Mouse (Mus musculus) lung, embryonic 15.5 days (tissue): ENCODE results near the gene Uox. TPM values are rescaled to one million over a fixed set of nuclear protein-coding genes. Genes with fewer than 3 reads are reported as not detected.

Experiments used
- ATAC-seq: fragments of 200-750 bp; cut with Nextera tagmentation; 2 replicates; pipeline ENCODE4 v1.8.0; 2017; ENCODE audit warnings: moderate number of reproducible peaks, borderline replicate concordance; ENCODE audit not compliant: low FRiP score, low TSS enrichment; ENCODE audit errors: extremely low read depth
- H3K27ac ChIP-seq: fragments of 300-500 bp; sonication (generic); 2 replicates; pipeline ENCODE4 v1.5.1; 2015; ENCODE audit warnings: moderate library complexity, mild to moderate bottlenecking, inconsistent platforms
- H3K27me3 ChIP-seq: fragments of 300-500 bp; sonication (generic); 2 replicates; pipeline ENCODE4 v1.6.1; 2015; ENCODE audit warnings: inconsistent platforms
- H3K36me3 ChIP-seq: fragments of 300-500 bp; sonication (generic); 2 replicates; pipeline ENCODE4 v1.6.1; 2015; ENCODE audit warnings: inconsistent platforms
- H3K4me1 ChIP-seq: fragments of 300-500 bp; sonication (generic); 2 replicates; pipeline ENCODE4 v1.6.1; 2015; ENCODE audit warnings: inconsistent platforms
- H3K4me2 ChIP-seq: fragments of 300-500 bp; sonication (generic); 2 replicates; pipeline ENCODE4 v1.6.1; 2015; ENCODE audit warnings: inconsistent platforms, mild to moderate bottlenecking, moderate library complexity
- H3K4me3 ChIP-seq: fragments of 300-500 bp; sonication (generic); 2 replicates; pipeline ENCODE4 v1.5.1; 2015; ENCODE audit warnings: mild to moderate bottlenecking, inconsistent platforms
- H3K9ac ChIP-seq: fragments of 300-500 bp; sonication (generic); 2 replicates; pipeline ENCODE4 v1.6.1; 2015; ENCODE audit warnings: inconsistent platforms
- H3K9me3 ChIP-seq: fragments of 300-500 bp; sonication (generic); 2 replicates; pipeline ENCODE4 v1.6.1; 2016; ENCODE audit warnings: inconsistent platforms
- WGBS: fragments of 180-500 bp; shearing (Covaris S2); methylation state at CpG from one replicate; pipeline ENCODE4 v1.1.7; 2015; 5-methylcytosine and 5-hydroxymethylcytosine counted together
- polyA plus RNA-seq: library from polyadenylated mRNA; unstranded; fragments of >200 nt; fragmentation: Nextera tagmentation; extraction: Ambion mirVana; gene quantifications from 2 replicates; pipeline ENCODE4 v1.2.1, GENCODE M21; 2015

Uox gene
- polyA plus RNA-seq, 1 experiment from 2014 or later, result 0.12 TPM

DNA sequence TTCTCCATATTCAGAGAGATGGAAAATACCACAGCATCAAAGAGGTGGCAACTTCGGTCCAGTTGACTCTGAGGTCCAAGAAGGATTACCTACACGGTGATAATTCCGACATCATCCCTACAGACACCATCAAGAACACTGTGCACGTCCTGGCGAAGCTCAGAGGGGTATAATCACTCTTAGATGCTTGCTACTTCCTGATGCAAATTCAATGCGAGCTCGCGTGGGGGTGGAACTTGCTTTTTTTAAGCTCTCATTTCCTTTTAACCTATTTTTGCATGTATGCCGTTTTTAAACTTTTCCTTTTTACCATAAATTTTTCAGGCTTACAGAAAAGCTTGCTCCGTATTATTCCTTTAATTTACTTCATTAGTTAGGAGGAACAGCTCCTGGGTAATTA is 40.1 kb downstream of the Uox start:
- 75% methylated on average over 10 of the region's 10 CpGs for WGBS
- Histone ChIP-seq H3K36me3 (no peaks in the 10 kb centered on the region), H3K9me3 (no peaks in the 10 kb centered on the region), H3K4me2 (no peak overlapping the region), H3K4me3 (no peak overlapping the region), H3K27ac (no peak overlapping the region), H3K9ac (no peak overlapping the region), H3K4me1 (no peaks in the 10 kb centered on the region), H3K27me3 (no peaks in the 10 kb centered on the region)
- no peak for ATAC-seq

DNA sequence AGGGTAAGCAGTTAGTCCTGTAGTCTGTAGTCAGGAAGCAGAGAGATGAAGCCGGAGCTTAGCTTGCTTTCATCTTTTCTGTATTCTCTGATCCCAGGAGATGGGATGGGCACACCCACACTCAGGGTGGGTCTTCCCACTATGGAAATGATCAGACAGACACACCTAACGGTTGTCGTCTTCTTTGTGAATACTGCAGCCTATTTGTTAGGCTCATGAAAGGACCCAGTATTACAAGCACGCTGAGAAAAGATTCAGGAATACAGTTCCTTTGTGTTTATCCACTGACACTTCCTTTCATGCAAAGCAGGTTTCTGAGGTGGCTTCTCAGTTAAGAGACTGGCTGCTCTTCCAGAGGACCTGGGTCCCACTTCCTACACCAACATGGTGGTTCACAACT is 41.0 kb downstream of the Uox start:
- Histone ChIP-seq H3K27ac (no peak overlapping the region), H3K36me3 (no peaks in the 10 kb centered on the region), H3K9me3 (no peaks in the 10 kb centered on the region), H3K4me3 (no peak overlapping the region), H3K27me3 (no peaks in the 10 kb centered on the region), H3K9ac (no peak overlapping the region), H3K4me2 (no peak overlapping the region), H3K4me1 (no peaks in the 10 kb centered on the region)
- 88% methylated on average over 4 of the region's 4 CpGs for WGBS
- no peak for ATAC-seq

DNA sequence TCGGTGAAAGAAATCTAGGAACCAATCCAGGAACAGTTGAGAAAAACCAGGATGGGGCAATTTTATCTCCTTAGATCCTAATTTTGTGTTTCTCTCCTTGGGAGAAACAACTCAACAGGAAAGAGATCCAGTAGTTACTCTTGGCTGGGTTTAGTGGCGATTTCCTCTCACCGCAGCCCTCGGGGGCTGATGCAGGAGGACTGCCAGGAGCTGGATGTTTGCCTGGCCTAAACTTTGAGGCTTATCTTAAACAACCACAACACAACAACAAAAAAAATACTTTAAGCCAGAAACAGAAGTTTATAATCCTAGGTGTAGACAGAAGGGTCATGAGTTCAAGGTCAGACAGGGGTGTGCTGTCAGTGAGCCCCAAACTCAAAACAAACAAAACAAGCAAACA is 41.6 kb downstream of the Uox start:
- Histone ChIP-seq H3K36me3 (no peaks in the 10 kb centered on the region), H3K4me3 (no peak overlapping the region), H3K27me3 (no peaks in the 10 kb centered on the region), H3K27ac (no peak overlapping the region), H3K4me1 (no peaks in the 10 kb centered on the region), H3K9ac (no peak overlapping the region), H3K4me2 (no peak overlapping the region), H3K9me3 (no peaks in the 10 kb centered on the region)
- WGBS, result 43% methylated on average over 4 of the region's 4 CpGs
- no peak for ATAC-seq

GRCm38 (mm10) chr3:146615496-146615895 is 45.3 kb downstream of the Uox start, which contains the start of gene Dnase2b:
Gene Dnase2b (minus strand): TSS chr3:146615596.
- Histone ChIP-seq H3K4me1 (no peaks in the 10 kb centered on the region), H3K36me3 (no peaks in the 10 kb centered on the region), H3K4me2 (no peak within 1 kb of the TSS), H3K9ac (no peak within 1 kb of the TSS), H3K27ac (no peak within 1 kb of the TSS), H3K9me3 (no peaks in the 10 kb centered on the region), H3K4me3 (no peak within 1 kb of the TSS), H3K27me3 (no peaks in the 10 kb centered on the region)
- ATAC-seq, result no peak
- 88% methylated on average over 4 of the region's 4 CpGs for WGBS

DNA sequence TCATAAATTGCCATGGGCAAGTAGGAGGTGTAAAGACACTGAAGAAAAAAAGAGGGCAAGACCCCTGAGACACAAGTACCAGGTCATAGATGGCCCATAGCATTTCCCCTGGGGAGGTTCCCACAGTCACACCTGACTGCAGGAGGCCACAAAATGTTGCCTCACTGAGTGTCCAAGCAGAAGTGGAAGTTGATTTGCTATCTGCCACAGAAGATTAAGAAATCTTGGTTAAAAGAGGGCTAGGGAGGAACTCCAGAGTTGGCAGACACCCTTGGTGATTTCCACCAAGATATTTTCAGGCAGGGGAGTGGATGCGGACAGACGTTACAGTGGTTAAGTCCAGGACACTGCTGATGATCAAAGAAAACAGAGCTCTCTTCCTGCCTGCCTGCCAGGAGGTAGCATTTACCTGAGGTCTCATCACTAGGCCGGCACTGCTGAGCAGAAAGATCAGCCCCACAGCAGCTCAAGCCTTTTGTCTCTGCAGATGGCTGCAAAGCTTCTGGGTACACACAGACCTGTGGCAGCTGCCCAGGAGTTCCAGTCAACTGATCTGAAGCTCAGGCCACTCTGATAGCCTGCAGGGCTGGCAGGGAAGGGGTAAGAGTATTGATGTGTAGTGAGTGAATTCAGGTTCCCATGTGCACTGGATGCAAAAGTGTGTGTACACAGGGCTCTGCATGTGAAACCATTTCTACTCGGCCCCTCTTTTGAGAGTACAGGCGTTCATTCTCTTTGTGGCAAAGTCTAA is 46.5 kb downstream of the Uox start:
- H3K9me3 ChIP-seq, result no peaks in the 10 kb centered on the region
- 68% methylated on average over 5 of the region's 5 CpGs for WGBS
- no peak for ATAC-seq

DNA sequence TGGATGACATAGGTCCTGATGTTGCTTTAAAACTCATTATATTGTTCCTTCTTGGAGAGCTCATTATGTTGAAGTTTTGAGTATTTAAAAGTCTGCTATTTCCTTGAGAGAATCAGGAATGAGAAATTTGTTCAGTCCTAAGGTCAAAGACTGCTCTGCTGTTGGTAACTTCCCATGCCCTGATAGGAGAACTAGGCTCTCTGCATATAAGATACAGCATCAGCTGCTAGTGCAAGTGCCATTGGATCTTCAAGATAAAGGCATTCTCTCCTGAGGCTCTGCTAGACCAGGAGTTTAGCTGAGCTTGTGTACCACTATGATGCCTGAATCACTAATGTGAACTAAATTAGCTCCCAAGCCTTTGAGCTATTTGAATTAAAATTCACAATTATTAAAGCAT is 47.7 kb downstream of the Uox start:
- H3K4me2 ChIP-seq, result no peak overlapping the region
- no peak overlapping the region for H3K4me3 ChIP-seq
- H3K9ac ChIP-seq, result no peak overlapping the region
- ATAC-seq, result no peak
- H3K9me3 ChIP-seq, result no peaks in the 10 kb centered on the region
- H3K36me3 ChIP-seq, result no peaks in the 10 kb centered on the region
- no peaks in the 10 kb centered on the region for H3K4me1 ChIP-seq
- no peak overlapping the region for H3K27ac ChIP-seq
- H3K27me3 ChIP-seq, result no peaks in the 10 kb centered on the region

More for the DNA sequence above, 46.5 kb downstream of the Uox start:
- Histone ChIP-seq H3K36me3 (no peaks in the 10 kb centered on the region), H3K4me3 (no peak overlapping the region), H3K4me2 (no peak overlapping the region), H3K9ac (no peak overlapping the region), H3K27me3 (no peaks in the 10 kb centered on the region), H3K27ac (no peak overlapping the region), H3K4me1 (no peaks in the 10 kb centered on the region)

DNA sequence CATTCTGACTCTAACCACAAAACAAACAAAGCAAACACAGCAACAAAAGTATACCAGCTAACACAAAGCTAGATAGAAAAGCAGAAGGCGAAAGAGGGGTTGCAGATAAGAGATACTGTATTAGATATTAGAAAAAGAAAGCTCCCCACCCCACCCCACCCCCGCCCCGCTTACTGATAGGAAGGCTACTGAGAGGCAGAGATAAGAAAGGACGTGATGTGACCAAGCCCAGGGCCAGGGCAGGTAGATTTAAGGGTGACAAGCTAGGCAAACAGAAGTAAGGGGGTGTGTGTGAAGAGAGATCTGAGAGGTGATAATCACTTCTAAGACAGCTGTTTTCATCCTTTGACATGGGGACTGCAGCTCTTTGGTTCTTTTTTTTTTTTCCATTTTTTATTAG is 48.1 kb downstream of the Uox start:
- H3K4me2 ChIP-seq, result no peak overlapping the region
- no peaks in the 10 kb centered on the region for H3K36me3 ChIP-seq
- H3K4me3 ChIP-seq, result no peak overlapping the region
- no peaks in the 10 kb centered on the region for H3K4me1 ChIP-seq
- WGBS, result 51% methylated on average over 4 of the region's 4 CpGs
- no peaks in the 10 kb centered on the region for H3K9me3 ChIP-seq
- no peak overlapping the region for H3K27ac ChIP-seq
- no peaks in the 10 kb centered on the region for H3K27me3 ChIP-seq
- H3K9ac ChIP-seq, result no peak overlapping the region
- no peak for ATAC-seq

DNA sequence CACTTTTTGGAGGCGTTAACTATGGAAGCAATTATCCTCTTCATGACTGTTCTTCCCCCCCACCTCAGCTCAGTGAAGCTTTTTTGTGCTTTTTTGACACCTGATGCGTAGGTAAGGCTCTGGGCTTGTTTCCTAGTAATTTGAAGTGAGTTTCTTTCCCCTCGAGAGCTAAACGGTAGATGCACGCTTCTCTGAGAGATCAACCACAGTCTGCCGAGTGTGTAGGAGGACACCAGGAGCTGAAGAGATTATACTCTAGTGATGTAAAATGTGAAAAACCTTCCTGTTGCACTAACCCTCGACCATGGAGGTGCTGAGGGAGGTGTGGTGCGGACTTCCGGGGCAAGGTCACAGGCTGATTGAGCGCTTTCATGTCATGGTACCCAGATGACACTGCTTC is 49.9 kb downstream of the Uox start:
- Histone ChIP-seq H3K4me1 (no peaks in the 10 kb centered on the region), H3K4me2 (no peak overlapping the region), H3K4me3 (no peak overlapping the region), H3K27me3 (no peaks in the 10 kb centered on the region), H3K9ac (no peak overlapping the region), H3K36me3 (no peaks in the 10 kb centered on the region), H3K9me3 (no peaks in the 10 kb centered on the region), H3K27ac (no peak overlapping the region)
- 80% methylated on average over 10 of the region's 10 CpGs for WGBS
- ATAC-seq, result no peak

GRCm38 (mm10) chr3:146620555-146621249 is 50.5 kb downstream of the Uox start:
- WGBS, result 76% methylated on average over 14 of the region's 14 CpGs
- H3K4me2 ChIP-seq, result no peak overlapping the region
- H3K4me3 ChIP-seq, result no peak overlapping the region
- no peak for ATAC-seq
- H3K9me3 ChIP-seq, result no peaks in the 10 kb centered on the region
- no peak overlapping the region for H3K9ac ChIP-seq
- no peaks in the 10 kb centered on the region for H3K4me1 ChIP-seq
- no peaks in the 10 kb centered on the region for H3K36me3 ChIP-seq
- H3K27me3 ChIP-seq, result no peaks in the 10 kb centered on the region
- H3K27ac ChIP-seq, result no peak overlapping the region

DNA sequence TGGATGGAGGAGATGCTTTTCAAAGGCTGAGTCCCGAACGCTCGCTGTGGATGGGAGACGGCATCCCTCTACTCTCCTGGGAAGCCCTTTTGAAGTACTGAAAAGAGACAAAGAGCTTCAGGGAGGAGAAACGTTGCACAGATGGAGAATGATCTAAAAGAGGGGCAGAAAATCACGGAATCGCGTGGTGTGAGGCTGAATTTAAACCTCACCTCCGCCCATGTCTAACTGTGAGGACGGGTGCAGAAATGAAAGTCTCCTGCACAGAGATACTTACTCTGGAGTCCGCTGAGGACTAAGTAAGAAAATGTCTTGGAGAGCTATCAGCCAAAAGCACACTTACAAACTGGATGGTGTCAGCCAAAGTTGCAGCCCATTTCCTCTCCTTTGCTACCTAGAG is 51.7 kb downstream of the Uox start:
- Histone ChIP-seq H3K4me1 (no peaks in the 10 kb centered on the region), H3K27ac (no peak overlapping the region), H3K4me3 (no peak overlapping the region), H3K4me2 (no peak overlapping the region), H3K27me3 (no peaks in the 10 kb centered on the region), H3K9ac (no peak overlapping the region), H3K36me3 (no peaks in the 10 kb centered on the region), H3K9me3 (no peaks in the 10 kb centered on the region)
- ATAC-seq, result no peak
- WGBS, result 85% methylated on average over 11 of the region's 11 CpGs

- Histone ChIP-seq H3K4me1 (no peaks in the 10 kb centered on the region), H3K9me3 (no peaks in the 10 kb centered on the region), H3K4me2 (no peak overlapping the region), H3K27ac (no peak overlapping the region), H3K9ac (no peak overlapping the region), H3K27me3 (no peaks in the 10 kb centered on the region), H3K36me3 (no peaks in the 10 kb centered on the region), H3K4me3 (no peak overlapping the region)
- WGBS, result 82% methylated on average over 4 of the region's 4 CpGs
- ATAC-seq, result no peak
Observed at GRCm38 (mm10) chr3:146625766-146626165, 55.5 kb downstream of the Uox start.

- Histone ChIP-seq H3K9me3 (no peaks in the 10 kb centered on the region), H3K9ac (no peak overlapping the region), H3K27ac (no peak overlapping the region), H3K4me3 (no peak overlapping the region), H3K4me2 (no peak overlapping the region), H3K27me3 (no peaks in the 10 kb centered on the region), H3K4me1 (no peaks in the 10 kb centered on the region), H3K36me3 (no peaks in the 10 kb centered on the region)
- WGBS, result 63% methylated on average over 8 of the region's 8 CpGs
- ATAC-seq, result no peak
Observed at GRCm38 (mm10) chr3:146628227-146628982, 58.2 kb downstream of the Uox start.
